Mouse (Mus musculus) CD4-positive, CD25-positive, alpha-beta regulatory T cell, adult 2 months (primary cell): ENCODE data around the gene Hoxd8.

Source experiments
- DNase-seq: peaks from one replicate; pipeline ENCODE4 v3.0.0-alpha.2; 2012; ENCODE audit warnings: low read depth, low spot score

Hoxd8 gene

DNA sequence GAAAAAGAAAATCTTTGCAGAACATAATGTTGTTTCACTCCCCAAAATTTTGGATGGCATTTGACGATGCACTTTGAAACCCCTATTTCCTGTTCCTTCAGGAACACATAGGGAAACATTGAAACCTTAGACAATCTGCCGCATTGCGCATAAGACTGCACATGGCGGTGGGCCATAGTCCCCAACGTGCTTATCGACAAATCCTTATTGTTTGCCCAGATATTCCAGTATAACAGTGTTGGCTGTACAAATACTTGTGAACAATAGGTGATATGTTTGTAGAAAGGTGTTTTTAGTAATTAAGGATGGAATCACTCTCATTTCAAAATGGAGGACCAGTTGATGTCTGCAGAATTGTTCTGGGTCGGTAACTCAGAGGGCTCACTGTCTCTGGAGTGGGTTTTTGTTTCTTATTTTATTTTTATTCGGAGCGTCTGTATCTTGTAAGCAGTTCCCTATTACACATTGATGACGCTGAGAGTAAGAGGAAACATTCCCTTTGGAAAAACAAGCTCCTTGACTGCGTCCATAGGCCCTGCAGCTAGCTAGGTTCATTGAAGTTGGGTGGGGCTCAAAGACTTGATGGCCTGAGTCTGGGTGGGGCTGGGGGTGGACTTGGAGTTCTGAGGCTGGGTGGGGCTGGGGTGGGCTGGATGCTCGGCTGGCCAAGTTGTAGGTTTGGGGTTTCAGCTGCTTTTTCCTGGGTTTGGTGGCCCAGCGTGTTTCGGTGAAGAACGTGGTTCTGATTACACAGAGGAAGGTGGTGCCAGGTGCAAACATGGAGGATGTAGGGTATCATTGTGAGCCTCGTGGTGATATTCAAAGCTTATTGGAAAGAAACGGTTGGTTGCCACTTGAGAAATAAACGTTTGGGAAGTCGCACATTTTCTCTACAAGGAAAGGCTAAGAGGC lies 9.1 kb downstream of the Hoxd8 start:
- no peak for DNase-seq

DNA sequence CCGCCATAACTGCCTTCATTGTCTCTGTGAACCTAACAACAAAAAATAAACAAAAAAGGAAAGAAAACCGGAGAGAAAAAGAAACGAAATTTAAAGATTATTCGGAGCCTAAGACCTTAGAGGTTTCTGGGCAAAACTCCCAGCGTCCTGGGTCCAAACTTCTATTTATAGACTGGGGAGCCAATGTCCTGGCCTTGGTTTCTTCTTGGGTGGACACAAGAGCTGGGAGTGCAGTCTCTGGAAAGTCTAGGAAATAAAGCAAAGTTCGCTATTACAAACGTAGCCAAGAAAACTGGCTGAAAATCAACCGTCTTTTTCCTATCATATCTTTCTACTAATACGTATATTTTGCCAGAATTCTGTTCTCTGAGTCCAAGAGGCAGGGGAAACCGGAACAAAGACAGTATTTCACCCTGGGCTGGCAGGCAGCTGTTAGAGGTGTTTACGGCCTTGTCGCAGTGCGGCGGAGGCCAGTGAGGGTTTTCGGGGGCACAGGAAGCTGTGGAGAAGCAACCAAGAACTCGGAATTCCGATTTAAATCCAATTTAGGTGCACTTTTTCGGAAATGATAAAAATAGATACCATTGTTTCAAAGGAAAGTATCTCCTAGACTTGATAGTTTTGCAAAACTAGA lies 9.9 kb downstream of the Hoxd8 start:
- no peak for DNase-seq

DNA sequence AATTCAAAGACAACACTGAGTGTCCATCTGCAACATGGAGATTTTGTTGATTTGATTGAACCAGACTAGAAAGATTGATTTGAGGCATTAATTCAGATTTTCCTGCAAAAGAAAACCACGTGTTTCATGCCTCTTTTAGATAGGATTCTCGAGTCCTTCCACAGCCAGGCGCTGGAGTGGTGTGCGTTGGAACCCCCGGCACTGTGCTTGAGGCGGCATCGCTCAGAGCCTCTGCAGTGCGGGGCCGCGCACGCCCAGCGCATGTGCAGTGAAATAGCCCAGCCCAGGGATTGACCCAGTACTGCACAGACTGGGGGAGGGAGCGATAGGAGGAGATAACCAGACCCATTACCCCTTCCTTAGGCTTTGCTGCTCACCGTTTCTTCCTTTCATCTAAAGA lies 10.5 kb downstream of the Hoxd8 start:
- DNase-seq, result no peak

DNA sequence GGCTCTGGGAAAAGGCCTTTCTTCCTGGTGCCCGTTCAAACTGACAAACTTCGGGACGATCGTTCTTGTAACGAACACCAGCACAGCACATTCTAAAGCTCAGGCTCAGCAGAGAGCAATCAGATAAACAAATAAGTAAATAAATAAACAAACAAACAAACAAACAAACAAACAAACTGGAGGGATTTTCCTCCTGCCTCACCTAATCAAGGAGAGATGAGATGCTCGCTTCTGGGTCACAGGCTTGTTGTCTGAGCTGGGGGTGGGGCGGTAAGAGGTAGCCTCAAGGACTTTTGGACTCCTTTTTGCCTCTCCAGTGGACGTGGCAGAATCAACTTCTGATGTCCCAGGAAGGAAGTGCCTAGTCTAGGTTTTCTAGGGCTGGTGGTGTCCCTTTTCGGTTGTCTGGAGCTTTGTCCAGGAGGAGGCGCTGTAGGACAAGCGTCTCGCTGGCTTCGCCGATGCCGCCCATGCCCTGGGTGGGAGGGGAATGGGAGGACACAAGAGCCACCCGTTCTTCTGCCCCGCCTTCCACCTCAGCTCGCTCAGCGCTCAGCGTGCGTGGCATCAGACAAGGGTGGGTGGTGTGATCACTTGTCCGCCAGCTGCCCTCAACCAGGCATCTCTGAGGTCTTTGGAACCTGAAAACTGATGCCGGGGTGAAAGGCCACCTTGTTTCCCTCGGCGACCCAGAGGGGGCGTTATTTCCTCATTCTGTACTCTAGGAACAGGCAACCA lies 11.3 kb downstream of the Hoxd8 start:
- DNase-seq, result peak; percentile 81

DNA sequence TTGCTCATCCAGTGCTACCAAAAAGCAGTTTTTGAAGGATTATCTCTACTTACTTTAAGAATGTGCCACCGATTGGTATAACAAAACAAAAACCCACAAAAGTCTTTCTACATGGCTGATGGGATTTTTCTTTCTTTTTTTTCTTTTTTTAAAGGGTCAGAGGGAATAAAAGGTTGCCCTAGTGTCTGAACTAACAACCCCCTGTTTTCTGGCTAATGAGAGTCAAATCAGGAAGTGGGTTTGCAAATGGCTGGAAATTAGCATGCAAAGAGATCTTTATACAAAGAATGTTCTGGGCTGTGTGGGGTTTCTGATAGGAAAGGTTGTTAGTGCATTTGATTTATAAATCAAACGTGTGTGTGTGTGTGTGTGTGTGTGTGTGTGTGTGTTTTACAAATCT lies 16.0 kb downstream of the Hoxd8 start:
- DNase-seq, result no peak

DNA sequence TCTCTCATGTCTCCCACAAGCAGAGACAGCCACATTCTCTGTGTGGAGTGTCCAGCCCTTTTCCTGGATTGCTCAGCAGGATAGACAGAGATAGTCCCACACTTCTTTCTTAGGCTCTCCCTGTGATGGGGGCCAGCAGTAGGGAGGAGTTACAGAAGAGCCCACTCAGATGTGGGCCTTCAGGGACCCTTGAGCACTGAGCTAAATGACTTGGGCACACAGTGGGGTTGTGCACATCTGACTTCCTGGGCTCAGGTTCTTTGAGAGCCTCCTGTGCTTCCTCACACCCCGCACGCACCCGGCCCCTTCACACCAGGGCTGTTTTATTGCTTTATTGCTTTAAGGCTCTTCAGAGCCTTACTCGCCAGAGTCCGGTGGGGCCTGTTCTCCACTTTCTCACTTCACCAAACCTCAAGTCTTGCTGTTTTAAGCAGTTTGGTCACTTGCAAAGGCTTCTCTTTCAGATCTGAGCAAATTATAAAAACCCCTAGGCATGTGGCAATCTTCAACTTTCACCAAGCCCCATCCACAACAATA lies 16.6 kb downstream of the Hoxd8 start:
- no peak for DNase-seq

DNA sequence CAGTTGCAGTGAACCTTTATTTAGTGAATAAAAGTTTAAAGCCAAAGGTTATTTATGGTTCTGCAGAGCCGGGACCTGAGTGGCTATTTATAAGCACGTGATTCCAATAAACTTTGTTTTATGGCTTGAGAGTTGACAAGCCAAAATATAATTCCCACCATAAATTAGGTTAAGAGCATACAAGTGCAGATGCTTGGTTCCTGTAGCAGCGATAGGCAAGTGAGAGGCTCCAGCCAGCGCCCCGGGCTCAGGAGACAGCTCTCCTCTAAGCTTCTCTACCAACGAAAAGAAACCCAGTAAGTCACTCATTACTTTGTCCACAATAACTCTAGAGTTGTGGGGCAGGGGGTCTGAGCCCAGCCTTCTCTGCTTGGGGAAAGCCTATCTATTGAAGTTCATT lies 17.5 kb downstream of the Hoxd8 start:
- DNase-seq, result no peak

DNA sequence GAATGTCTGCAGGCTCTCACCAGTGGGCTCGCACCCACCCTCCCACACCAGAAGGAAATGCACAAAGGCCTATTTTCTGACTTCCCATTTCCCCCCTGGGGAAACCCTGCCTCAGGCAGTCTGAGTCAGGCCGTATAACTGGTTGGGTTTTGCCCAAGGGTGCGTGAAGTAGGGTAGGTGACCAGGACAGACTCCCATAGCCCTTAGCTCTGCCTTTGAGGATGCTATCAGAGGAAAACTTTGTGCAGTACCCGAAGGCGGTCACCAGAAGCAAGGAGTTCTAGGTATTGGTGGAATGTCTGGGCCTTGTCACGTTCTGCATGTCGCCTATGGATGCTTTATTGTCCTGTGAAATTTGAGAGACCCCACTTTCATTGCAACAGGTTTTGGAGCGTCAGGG lies 18.5 kb downstream of the Hoxd8 start:
- DNase-seq, result no peak

DNA sequence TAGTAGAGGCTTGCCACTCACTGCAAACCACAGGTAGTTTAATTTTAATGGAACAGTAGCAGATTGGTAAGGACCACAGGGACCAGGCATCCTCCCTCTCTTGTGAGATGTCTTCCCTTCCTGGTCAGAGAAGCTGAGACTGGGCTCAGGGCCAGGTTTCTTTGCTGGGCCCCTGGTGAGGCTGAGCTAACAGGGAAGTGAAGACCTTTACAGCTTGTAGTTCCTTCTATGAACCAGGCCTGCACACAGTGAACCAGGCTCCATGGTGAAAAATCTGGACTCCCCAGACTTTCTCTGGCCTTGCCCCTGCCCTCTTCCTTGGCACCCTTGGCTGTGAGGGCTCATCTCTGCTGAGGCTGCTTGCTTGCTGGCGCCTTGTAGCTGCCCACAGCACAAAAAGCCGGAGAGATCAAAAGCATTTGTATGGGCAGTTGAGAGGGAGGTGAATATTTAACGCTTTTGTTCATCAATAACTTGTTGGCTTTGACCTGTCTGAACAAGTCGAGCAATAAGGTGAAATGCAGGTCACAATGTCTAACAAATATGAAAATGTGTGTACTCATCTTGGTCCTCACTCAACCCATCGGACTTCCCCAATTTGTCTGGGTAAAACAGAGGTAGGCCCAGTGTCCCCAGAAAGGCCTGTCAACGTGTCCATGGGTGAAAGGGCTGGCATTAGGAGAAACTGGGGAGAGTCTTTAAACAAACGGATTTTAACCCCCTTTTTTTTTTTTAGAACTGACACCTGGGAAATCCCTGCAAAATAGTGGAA lies 20.0 kb downstream of the Hoxd8 start:
- no peak for DNase-seq

DNA sequence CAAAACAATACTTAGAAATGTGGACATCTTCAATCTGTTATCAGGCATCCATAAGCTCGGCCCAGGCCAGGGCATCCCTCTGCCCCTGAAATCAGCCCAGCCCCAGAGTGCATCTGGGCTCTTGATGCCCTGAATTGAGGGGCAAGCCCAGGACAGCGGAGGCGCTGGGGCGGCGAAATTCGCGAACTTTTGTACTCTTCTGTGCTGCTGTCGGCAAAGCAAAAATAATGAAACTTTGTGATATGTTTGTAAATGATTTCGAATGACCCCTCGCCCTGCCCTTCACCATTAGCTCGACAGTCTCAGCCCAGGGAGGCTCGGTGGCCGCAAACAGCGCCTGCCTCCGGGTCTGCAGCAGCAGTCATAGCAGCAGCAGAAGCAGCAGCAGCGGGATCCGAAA lies 20.8 kb downstream of the Hoxd8 start:
- DNase-seq, result no peak

DNA sequence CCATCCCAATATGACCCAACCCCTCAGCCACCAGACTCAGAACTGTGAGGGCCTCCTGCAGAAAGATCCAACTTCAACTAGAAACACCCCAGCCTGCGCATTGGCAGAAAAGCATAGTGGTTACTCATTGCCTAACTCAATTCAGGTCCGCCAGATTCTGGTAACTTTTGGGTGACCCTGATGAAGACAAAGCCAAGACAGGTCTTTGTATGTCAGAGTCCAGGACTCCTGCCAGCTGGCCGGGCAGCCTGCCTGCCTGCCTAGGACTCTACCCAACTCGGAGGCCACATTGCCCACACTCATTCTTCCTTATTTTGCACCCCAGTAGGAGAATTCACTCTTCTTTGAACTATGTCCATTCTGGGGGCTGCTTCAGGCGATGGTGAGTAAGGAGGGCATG lies 22.1 kb downstream of the Hoxd8 start, which contains the start of gene Gm28230:
Gene Gm28230, plus strand, starts transcription at position 178 of the 400 bp plus-strand sequence.
- no peak for DNase-seq

DNA sequence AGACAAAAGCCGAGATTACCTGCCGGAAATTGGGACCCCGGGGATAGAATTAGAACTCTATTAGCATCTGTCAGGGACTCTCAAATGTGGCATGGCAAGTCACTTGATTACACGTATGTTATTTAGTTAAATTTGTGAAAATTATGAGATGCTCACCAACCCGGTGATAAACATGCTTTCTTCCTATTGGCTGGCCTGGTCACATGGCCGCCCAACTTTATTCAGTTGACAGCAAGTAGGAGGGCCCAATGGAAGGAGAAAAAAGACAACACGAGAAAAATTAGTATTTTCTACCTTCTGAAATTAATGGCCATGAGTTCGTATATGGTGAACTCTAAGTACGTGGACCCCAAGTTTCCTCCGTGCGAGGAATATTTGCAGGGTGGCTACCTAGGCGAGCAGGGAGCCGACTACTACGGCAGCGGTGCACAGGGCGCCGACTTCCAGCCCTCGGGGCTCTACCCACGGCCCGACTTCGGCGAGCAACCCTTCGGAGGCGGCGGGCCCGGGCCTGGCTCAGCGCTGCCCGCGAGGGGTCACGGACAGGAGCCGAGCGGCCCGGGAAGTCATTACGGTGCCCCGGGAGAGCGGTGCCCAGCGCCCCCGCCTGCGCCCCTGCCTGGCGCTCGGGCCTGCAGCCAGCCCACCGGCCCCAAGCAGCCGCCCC lies 22.7 kb downstream of the Hoxd8 start:
- DNase-seq, result no peak

DNA sequence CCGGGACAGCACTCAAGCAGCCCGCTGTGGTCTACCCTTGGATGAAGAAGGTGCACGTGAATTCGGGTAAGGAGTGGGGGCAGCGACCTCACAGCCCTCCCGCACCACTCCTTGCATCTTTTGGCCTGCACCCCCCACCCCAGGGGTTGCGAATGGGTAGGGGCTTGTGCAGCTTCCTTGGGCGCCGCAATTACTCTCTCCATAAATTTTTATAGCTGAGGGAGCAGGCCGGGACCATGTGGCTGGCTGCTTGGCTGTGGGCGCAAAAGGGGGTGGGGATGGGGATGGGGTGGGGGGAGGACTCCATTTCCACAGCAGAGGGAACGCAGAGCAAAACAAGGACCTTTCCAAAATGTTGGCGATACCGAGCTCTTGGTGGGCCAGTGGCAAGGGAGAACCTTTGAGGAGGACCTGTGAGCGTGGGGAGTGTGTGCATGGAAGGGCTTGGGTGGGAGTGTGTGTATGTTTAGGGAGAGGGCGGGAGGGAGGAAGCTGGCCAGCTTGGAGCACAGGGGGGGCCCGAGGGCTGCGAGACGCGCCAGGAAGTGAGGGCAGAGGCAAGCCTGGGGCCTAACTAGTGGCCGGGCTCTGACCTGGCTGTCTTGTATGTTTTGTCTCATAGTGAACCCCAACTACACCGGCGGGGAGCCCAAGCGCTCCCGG lies 23.4 kb downstream of the Hoxd8 start:
- no peak for DNase-seq

DNA sequence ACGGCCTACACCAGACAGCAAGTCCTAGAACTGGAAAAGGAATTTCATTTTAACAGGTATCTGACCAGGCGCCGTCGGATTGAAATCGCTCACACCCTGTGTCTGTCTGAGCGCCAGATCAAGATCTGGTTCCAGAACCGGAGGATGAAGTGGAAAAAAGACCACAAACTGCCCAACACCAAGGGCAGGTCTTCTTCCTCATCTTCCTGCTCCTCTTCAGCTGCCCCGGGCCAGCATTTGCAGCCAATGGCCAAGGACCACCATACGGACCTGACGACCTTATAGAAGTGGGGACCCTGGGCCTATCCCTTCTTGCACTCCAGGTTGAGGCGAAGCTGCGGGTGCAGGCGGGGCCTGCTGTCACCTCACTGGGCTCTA lies 23.9 kb downstream of the Hoxd8 start:
- DNase-seq, result no peak

DNA sequence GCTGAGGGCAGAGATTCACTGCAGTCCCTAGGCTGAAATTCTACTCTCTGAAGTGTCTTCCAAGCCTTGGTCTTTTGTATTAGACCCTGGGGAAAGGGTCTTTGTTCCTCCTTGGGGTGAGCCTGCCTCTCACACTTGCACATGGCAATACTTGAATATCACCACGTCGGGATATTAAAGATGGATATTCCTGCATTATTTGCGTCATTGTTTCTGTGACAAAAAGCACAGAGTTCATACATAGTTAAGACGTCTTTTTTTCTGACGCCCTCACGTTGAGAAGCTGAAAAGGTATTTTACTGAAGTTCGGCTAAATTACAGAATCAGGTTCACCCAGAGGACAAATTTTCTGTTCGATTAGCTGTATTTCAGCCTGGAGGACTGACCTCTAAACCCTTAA lies 25.9 kb downstream of the Hoxd8 start:
- DNase-seq, result no peak

DNA sequence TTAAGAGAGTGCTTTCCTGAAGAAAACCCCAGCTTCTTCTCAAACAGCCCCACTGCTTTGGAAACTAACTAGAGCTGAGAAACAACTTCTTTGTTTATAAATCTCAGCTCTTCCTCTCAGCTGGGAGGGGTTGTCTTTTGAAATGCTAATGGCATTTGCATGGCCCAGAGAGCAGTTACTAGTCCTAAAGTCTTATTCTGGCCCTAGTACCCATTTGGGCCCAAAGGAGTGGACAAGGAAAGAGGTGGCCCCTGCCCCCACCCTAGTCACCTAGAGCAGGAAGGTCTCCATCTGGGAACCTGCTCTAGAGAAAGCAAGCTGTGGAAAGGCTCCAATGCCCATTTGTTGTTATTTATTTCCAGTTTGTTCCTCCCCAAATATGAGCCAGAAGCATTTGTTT lies 26.6 kb downstream of the Hoxd8 start:
- no peak for DNase-seq

DNA sequence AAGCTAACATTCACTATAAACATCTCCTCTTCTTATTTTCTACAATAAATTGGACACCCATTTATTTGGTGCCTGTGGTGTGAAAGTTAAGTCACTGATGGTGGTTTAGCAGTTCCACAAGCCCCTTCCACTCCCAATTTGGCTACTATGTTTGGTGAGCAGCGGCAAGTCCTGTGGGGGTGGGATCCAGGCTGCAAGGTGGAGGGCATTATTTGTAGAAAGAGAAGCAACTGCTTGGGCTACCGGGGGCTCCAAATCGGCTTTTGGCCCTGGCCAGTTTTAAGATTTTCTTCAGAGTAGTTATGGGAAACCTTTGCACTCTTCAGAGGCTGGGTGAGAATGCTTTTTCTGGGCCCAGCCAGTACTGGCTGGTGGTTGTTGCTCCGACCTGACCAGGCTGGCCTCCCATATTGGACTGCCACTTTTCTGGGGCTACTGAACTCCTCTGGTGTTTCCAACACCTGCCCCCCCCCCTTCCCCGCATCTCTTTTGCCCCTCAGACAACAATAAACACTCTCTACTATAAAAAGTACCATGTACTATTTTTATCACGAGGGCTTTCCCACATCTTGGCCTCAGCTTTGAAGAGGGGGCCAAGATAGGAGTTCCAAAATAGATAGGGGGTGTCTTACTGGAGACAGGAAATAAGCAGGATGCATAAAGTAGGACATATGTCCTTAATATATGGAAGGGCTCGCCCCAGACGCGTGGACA lies 27.5 kb downstream of the Hoxd8 start:
- DNase-seq, result no peak

DNA sequence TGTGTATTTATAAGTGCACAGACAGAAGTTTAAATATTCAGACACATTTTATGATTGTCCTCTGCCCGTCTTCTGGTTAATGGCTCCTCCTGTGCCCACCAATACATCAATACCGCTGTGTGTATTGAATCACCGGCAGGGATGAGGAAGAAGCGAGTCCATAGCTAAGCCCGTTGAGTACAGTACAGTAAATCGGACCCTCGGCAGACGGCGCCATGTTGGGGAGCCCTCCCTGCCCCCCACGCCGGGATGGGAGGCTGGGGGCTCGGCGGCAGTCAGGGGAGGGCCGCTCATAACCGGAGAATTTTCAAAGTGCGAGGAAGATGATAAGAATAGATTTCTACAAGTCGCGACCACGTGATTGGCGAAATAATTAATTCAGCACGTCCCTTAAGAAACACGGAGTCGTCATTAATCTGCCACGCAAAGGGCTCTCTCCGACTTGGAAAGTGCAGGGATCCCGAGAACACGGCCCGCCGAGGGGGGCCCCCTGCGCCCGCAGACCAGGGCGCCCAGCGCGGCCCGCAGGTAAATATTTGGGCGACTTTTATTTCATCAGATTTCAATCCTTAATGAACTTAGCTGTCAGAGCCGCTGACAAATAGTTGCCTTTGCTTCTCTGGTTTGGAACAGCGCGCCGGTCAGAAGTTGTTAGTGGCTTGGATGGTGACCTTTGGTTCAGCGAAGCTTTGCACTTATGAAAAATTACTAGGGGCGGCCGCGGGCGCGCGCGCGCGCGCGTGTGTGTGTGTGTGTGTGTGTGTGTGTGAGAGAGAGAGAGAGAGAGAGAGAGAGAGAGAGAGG lies 28.3 kb downstream of the Hoxd8 start:
- DNase-seq, result no peak

DNA sequence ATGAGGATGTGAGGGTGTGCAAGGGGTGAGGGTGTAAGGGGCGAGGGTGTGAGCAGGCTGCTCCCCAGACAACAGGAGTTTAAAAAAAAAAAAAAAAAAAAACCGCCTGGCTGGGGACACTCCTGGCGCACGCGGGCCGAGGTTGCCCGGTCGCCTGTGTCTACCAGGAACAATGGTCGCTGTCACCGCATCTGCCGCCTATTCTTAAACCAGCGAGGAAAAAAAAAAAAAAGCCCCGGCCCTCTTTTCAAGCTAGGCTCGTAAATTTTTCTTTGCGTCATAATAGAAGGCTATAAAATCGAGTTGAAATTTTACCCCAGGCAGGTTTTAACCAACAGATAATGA lies 28.9 kb downstream of the Hoxd8 start:
- no peak for DNase-seq
